Mouse (Mus musculus) CH12.LX (cell line): Measurements from ENCODE around the gene Stambpl1. TPM values are rescaled to one million over a fixed set of nuclear protein-coding genes. Genes with fewer than 3 reads are reported as not detected.

Source experiments
- DNase-seq: peaks from one replicate; pipeline ENCODE4 v3.0.0-alpha.2; 2013; ENCODE audit errors: extremely low read depth
- H3K27ac ChIP-seq: 2 replicates; pipeline ENCODE4 v1.5.1; 2012; ENCODE audit warnings: low read depth, mild to moderate bottlenecking, control low read depth, moderate library complexity; ENCODE audit not compliant: insufficient read depth
- H3K27me3 ChIP-seq: replicated peaks from 2 replicates; pipeline ENCODE3; 2012; ENCODE audit warnings: inconsistent platforms
- H3K36me3 ChIP-seq, 2 experiments: replicated peaks in 1 of 2; 2 replicates each; pipeline versions ENCODE3 to v1.6.1; 2012; ENCODE audit warnings: inconsistent platforms in 1 of 2, low read length in 1 of 2, mild to moderate bottlenecking in 1 of 2, mixed read lengths in 1 of 2, moderate library complexity in 1 of 2; ENCODE audit not compliant: control insufficient read depth in 1 of 2, insufficient read depth in 1 of 2
- H3K4me1 ChIP-seq, 2 experiments: 2 replicates each; pipeline ENCODE4 v1.6.1; 2012; ENCODE audit warnings: inconsistent platforms in 1 of 2, moderate library complexity in 1 of 2; ENCODE audit not compliant: insufficient read depth in 2 of 2, control insufficient read depth in 1 of 2
- H3K4me2 ChIP-seq: 2 replicates; pipeline ENCODE4 v1.6.1; 2012; ENCODE audit warnings: low read depth, mild to moderate bottlenecking, control low read depth; ENCODE audit not compliant: poor library complexity, insufficient read depth, severe bottlenecking
- H3K4me3 ChIP-seq, 3 experiments: fragments of 150-350 bp in 1 of 3; sonication (generic) in 1 of 3; replicated peaks in 1 of 3; 2 replicates each; pipeline versions ENCODE3 to v1.5.1; 2011 to 2012; ENCODE audit warnings: low read depth in 2 of 3, low read length in 2 of 3, mild to moderate bottlenecking in 2 of 3, moderate library complexity in 2 of 3, control low read depth in 1 of 3, improper control_type of control experiment in 1 of 3, inconsistent platforms in 1 of 3, mixed read lengths in 1 of 3; ENCODE audit not compliant: poor library complexity in 1 of 3
- H3K79me2 ChIP-seq: replicated peaks from 2 replicates; pipeline ENCODE4 v1.6.1; 2012; ENCODE audit warnings: mild to moderate bottlenecking, moderate library complexity; ENCODE audit not compliant: control insufficient read depth, poor library complexity, insufficient read depth, severe bottlenecking; ENCODE audit errors: extremely low read depth
- H3K9ac ChIP-seq: 2 replicates; pipeline ENCODE4 v1.6.1; 2012; ENCODE audit warnings: low read depth, mild to moderate bottlenecking, control low read depth, moderate library complexity; ENCODE audit not compliant: insufficient read depth
- H3K9me3 ChIP-seq: replicated peaks from 2 replicates; pipeline ENCODE3; 2012; ENCODE audit warnings: low read length, inconsistent platforms, mixed read lengths
- BHLHE40 ChIP-seq: IDR thresholded peaks from 2 replicates; pipeline ENCODE4 v1.6.1; 2011; ENCODE audit warnings: mild to moderate bottlenecking, low read depth, low read length, improper control_type of control experiment
- CHD1 ChIP-seq: IDR thresholded peaks from 2 replicates; pipeline ENCODE4 v1.6.1; 2012; ENCODE audit warnings: low read depth, low read length, improper control_type of control experiment, inconsistent platforms
- CTCF ChIP-seq, 2 experiments: IDR thresholded peaks in 1 of 2; conservative IDR thresholded peaks in 1 of 2; 2 replicates each; pipeline ENCODE4 v1.5.1; 2011 to 2012; ENCODE audit warnings: low read depth in 2 of 2, low read length in 2 of 2, improper control_type of control experiment in 1 of 2, inconsistent platforms in 1 of 2, mild to moderate bottlenecking in 1 of 2, moderate library complexity in 1 of 2
- E2F4 ChIP-seq: IDR thresholded peaks from 2 replicates; pipeline ENCODE4 v1.6.1; 2011; ENCODE audit warnings: low read depth, low read length, improper control_type of control experiment; ENCODE audit not compliant: insufficient replicate concordance
- ELF1 ChIP-seq: IDR thresholded peaks from 2 replicates; pipeline ENCODE4 v1.6.1; 2014; ENCODE audit warnings: low read depth, mild to moderate bottlenecking, inconsistent platforms, low read length, improper control_type of control experiment
- EP300 ChIP-seq: IDR thresholded peaks from 2 replicates; pipeline ENCODE4 v1.6.1; 2011; ENCODE audit warnings: low read length, improper control_type of control experiment
- ETS1 ChIP-seq: conservative IDR thresholded peaks from 2 replicates; pipeline ENCODE4 v1.6.1; 2012; ENCODE audit warnings: low read depth, mild to moderate bottlenecking, inconsistent platforms, low read length, improper control_type of control experiment, moderate library complexity
- IRF4 ChIP-seq: IDR thresholded peaks from 2 replicates; pipeline ENCODE4 v1.6.1; 2014; ENCODE audit warnings: low read depth, mild to moderate bottlenecking, inconsistent platforms, low read length, improper control_type of control experiment
- JUN ChIP-seq: IDR thresholded peaks from 2 replicates; pipeline ENCODE4 v1.6.1; 2011; ENCODE audit warnings: low read depth, mild to moderate bottlenecking, low read length, improper control_type of control experiment, moderate library complexity; ENCODE audit not compliant: insufficient read depth
- JUND ChIP-seq: conservative IDR thresholded peaks from 2 replicates; pipeline ENCODE4 v1.6.1; 2011; ENCODE audit warnings: low read depth, low read length, improper control_type of control experiment
- MAX ChIP-seq: IDR thresholded peaks from 2 replicates; pipeline ENCODE4 v1.6.1; 2011; ENCODE audit warnings: low read length, improper control_type of control experiment
- MAZ ChIP-seq: IDR thresholded peaks from 2 replicates; pipeline ENCODE4 v1.6.1; 2012; ENCODE audit warnings: low read depth, mild to moderate bottlenecking, inconsistent platforms, low read length, improper control_type of control experiment, moderate library complexity
- MEF2A ChIP-seq: IDR thresholded peaks from 2 replicates; pipeline ENCODE4 v1.6.1; 2014; ENCODE audit warnings: low read depth, mild to moderate bottlenecking, inconsistent platforms, low read length, improper control_type of control experiment, borderline replicate concordance
- MXI1 ChIP-seq: IDR thresholded peaks from 2 replicates; pipeline ENCODE4 v1.6.1; 2011; ENCODE audit warnings: mild to moderate bottlenecking, low read depth, low read length, improper control_type of control experiment
- MYC ChIP-seq: IDR thresholded peaks from 2 replicates; pipeline ENCODE4 v1.6.1; 2011; ENCODE audit warnings: low read depth, mild to moderate bottlenecking, improper control_type of control experiment, low read length
- PAX5 ChIP-seq: IDR thresholded peaks from 2 replicates; pipeline ENCODE4 v1.6.1; 2012; ENCODE audit warnings: low read length, inconsistent platforms, mixed read lengths
- POLR2AphosphoS2 ChIP-seq: IDR thresholded peaks from 2 replicates; pipeline ENCODE4 v1.6.1; 2011; ENCODE audit warnings: low read depth, low read length, improper control_type of control experiment
- RCOR1 ChIP-seq: conservative IDR thresholded peaks from 2 replicates; pipeline ENCODE4 v1.6.1; 2012; ENCODE audit warnings: low read depth, mild to moderate bottlenecking, inconsistent platforms, low read length, improper control_type of control experiment
- SIN3A ChIP-seq: IDR thresholded peaks from 2 replicates; pipeline ENCODE4 v1.6.1; 2012; ENCODE audit warnings: low read length, improper control_type of control experiment, inconsistent platforms
- SMC3 ChIP-seq: IDR thresholded peaks from 2 replicates; pipeline ENCODE4 v1.6.1; 2011; ENCODE audit warnings: low read depth, low read length, improper control_type of control experiment
- TBP ChIP-seq: conservative IDR thresholded peaks from 2 replicates; pipeline ENCODE4 v1.6.1; 2011; ENCODE audit warnings: low read depth, low read length, improper control_type of control experiment
- TCF12 ChIP-seq: IDR thresholded peaks from 2 replicates; pipeline ENCODE4 v1.6.1; 2014; ENCODE audit warnings: low read depth, mild to moderate bottlenecking, inconsistent platforms, low read length, improper control_type of control experiment
- USF1 ChIP-seq: IDR thresholded peaks from 2 replicates; pipeline ENCODE4 v1.6.1; 2014; ENCODE audit warnings: low read depth, mild to moderate bottlenecking, inconsistent platforms, low read length, improper control_type of control experiment
- USF2 ChIP-seq: conservative IDR thresholded peaks from 2 replicates; pipeline ENCODE4 v1.6.1; 2011; ENCODE audit warnings: low read depth, low read length, improper control_type of control experiment
- dilution Hi-C: fragments of 300-500 bp; cut with MboI; formaldehyde crosslinking; loops from 2 replicates; pipeline ENCODE4 v1.14.3; 2020; ENCODE audit warnings: low sequenced_read_pairs; ENCODE audit not compliant: extremely low pct_unique_long_range_greater_than_20kb, extremely low pct_ligation_motif_present
- in situ Hi-C: fragments of 300-500 bp; cut with MboI; formaldehyde crosslinking; loops from 3 replicates; pipeline ENCODE4 v1.14.3; 2019; ENCODE audit warnings: low sequenced_read_pairs, low pct_ligation_motif_present, low pct_unique_long_range_greater_than_20kb, mixed read lengths
- polyA plus RNA-seq: library from polyadenylated mRNA; unstranded; fragments of >175 nt; gene quantifications from 2 replicates; pipeline ENCODE4 v1.2.1, GENCODE M21; 2012; ENCODE audit warnings: low read depth; ENCODE audit not compliant: insufficient read length
- total RNA-seq, 2 experiments: library from RNA; depleted of rRNA; stranded (reverse); fragments of 300-350 nt in 1 of 2; fragments of >200 nt in 1 of 2; gene quantifications; 2 replicates each; pipeline ENCODE4 v1.2.3; 2012 to 2014

The Stambpl1 gene
- total and polyA plus RNA-seq, 3 experiments: 29.7 to 48.2 (median 40.6) TPM

GRCm38 (mm10) chr19:34198066-34198465, 6.0 kb downstream of the Stambpl1 start:
- Histone ChIP-seq H3K9ac (peak overlapping the region; percentile 83), H3K36me3 (peaks cover 0 to 7% of the 10 kb centered on the region in 2 experiments)
- TF ChIP-seq E2F4: no peak
- TF ChIP-seq TCF12: no peak
- TF ChIP-seq USF2: no peak
- TF ChIP-seq CTCF (conservative IDR thresholded peaks at IDR 0.05 in 1 of 2, IDR thresholded peaks at IDR 0.05 in 1 of 2; ENCODE audit: low read depth in 2 of 2, low read length in 2 of 2): no peak
- no peak for TF ChIP-seq TBP
- no peak for TF ChIP-seq EP300
- TF ChIP-seq MAX: no peak
- TF ChIP-seq, all 38 proteins: peak for 0
- H3K27ac ChIP-seq: peak overlapping the region; percentile 85
- H3K9me3 ChIP-seq: no peaks in the 10 kb centered on the region
- in situ Hi-C loops: no loop called here
- dilution Hi-C loops: no loop called here
- DNase-seq: no peak
- peaks cover 70% of the 10 kb centered on the region for H3K79me2 ChIP-seq
- H3K4me3 ChIP-seq: no peak overlapping the region
- H3K27me3 ChIP-seq: no peaks in the 10 kb centered on the region
- peak overlapping the region; percentile 77 for H3K4me2 ChIP-seq
- H3K4me1 ChIP-seq: peaks cover 19 to 78% of the 10 kb centered on the region in 2 experiments

- in situ Hi-C loops (no loop called here), dilution Hi-C loops (no loop called here)
- H3K27me3 ChIP-seq: no peaks in the 10 kb centered on the region
- TF ChIP-seq CHD1 (peak; percentile 88), MXI1 (peak; percentile 30; the same call in 1 of the 2 replicates), E2F4 (no peak), USF1 (no peak), JUND (no peak)
- TF ChIP-seq, all 38 proteins: peak for 2
- no peak for DNase-seq
- Histone ChIP-seq H3K4me2 (peak overlapping the region; percentile 77), H3K9ac (peak overlapping the region; percentile 83), H3K4me1 (peaks cover 19 to 85% of the 10 kb centered on the region in 2 experiments), H3K4me3 (no peak overlapping the region), H3K27ac (peak overlapping the region; percentile 81), H3K9me3 (no peaks in the 10 kb centered on the region), H3K36me3 (peaks cover 0 to 9% of the 10 kb centered on the region in 2 experiments), H3K79me2 (peaks cover 70% of the 10 kb centered on the region)
Measured at GRCm38 (mm10) chr19:34198901-34199300, 6.9 kb downstream of the Stambpl1 start.

- dilution Hi-C loops (no loop called here), in situ Hi-C loops (no loop called here)
- Histone ChIP-seq H3K4me2 (peak overlapping the region; percentile 77), H3K9me3 (no peaks in the 10 kb centered on the region), H3K79me2 (peaks cover 67% of the 10 kb centered on the region), H3K36me3 (peaks cover 0 to 9% of the 10 kb centered on the region in 2 experiments), H3K9ac (peak overlapping the region; percentile 83), H3K27me3 (no peaks in the 10 kb centered on the region), H3K4me1 (peaks cover 19 to 85% of the 10 kb centered on the region in 2 experiments), H3K4me3 (no peak overlapping the region), H3K27ac (peak overlapping the region; percentile 62)
- TF ChIP-seq JUN (peak; percentile 62), MYC (peak; percentile 43; the same call in 1 of the 2 replicates), ETS1 (peak; percentile 70), TBP (0 out of 2 replicates have a peak, but pooled peaks have one; percentile 9), EP300 (peak; percentile 36; the same call in 1 of the 2 replicates), MEF2A (peak; percentile 87), ELF1 (peak; percentile 78), SIN3A (peak; percentile 69), POLR2AphosphoS2 (no peak), BHLHE40 (peak; percentile 70), MXI1 (peak; percentile 28; the same call in 1 of the 2 replicates), RCOR1 (no peak), PAX5 (no peak), MAZ (no peak), IRF4 (peak; percentile 40; the same call in 1 of the 2 replicates), SMC3 (0 out of 2 replicates have a peak, but pooled peaks have one; percentile 2), TCF12 (0 out of 2 replicates have a peak, but pooled peaks have one; percentile 29)
- peak; percentile 77 for DNase-seq
Measured at GRCm38 (mm10) chr19:34199488-34199887, 7.5 kb downstream of the Stambpl1 start.
